Mouse (Mus musculus): Measurements from ENCODE around the gene Thap11. TPM values are rescaled to one million over a fixed set of nuclear protein-coding genes. Genes with fewer than 3 reads are reported as not detected.

Thap11 gene
- total and polyA plus RNA-seq, 3 experiments, result 21.3 to 42.6 (median 31.9) TPM

- peaks cover 5% of the 10 kb centered on the region for H3K79me2 ChIP-seq (replicated peaks; ENCODE audit: control insufficient read depth, extremely low read depth, insufficient read depth, poor library complexity, severe bottlenecking)
- peak overlapping the region; percentile 92 to 96 (median 94) for H3K4me3 ChIP-seq (replicated peaks in 1 of 3; ENCODE audit: low read depth in 2 of 3, low read length in 2 of 3, poor library complexity in 1 of 3)
- in situ Hi-C loops (cut with MboI; ENCODE audit: low pct_ligation_motif_present, low pct_unique_long_range_greater_than_20kb, low sequenced_read_pairs), result no loop called here
- no peaks in the 10 kb centered on the region for H3K27me3 ChIP-seq (replicated peaks)
- H3K9ac ChIP-seq (ENCODE audit: insufficient read depth, low read depth), result peak overlapping the region; percentile 94
- peaks cover 7 to 26% of the 10 kb centered on the region in 2 experiments; a peak in 3 of 4 replicates for H3K4me1 ChIP-seq (ENCODE audit: control insufficient read depth in 1 of 2, insufficient read depth in 2 of 2)
- H3K4me2 ChIP-seq (ENCODE audit: insufficient read depth, low read depth, poor library complexity, severe bottlenecking), result peak overlapping the region; percentile 89
- no peaks in the 10 kb centered on the region for H3K9me3 ChIP-seq (replicated peaks; ENCODE audit: low read length)
- H3K36me3 ChIP-seq (replicated peaks in 1 of 2; ENCODE audit: control insufficient read depth in 1 of 2, insufficient read depth in 1 of 2, low read length in 1 of 2), result peaks cover 15 to 32% of the 10 kb centered on the region in 2 experiments
- DNase-seq (ENCODE audit: extremely low read depth), result no peak
- no peak overlapping the region; the same call in 1 of the 2 replicates for H3K27ac ChIP-seq (ENCODE audit: insufficient read depth, low read depth)
- dilution Hi-C loops (cut with MboI; ENCODE audit: extremely low pct_ligation_motif_present, extremely low pct_unique_long_range_greater_than_20kb, low sequenced_read_pairs), result no loop called here
- TF ChIP-seq HCFC1 (IDR thresholded peaks at IDR 0.05; ENCODE audit: low read depth, low read length), result no peak
- TF ChIP-seq RAD21 (IDR thresholded peaks at IDR 0.05; ENCODE audit: low read depth, low read length), result no peak
- TF ChIP-seq ELF1 (IDR thresholded peaks at IDR 0.05; ENCODE audit: low read depth, low read length), result no peak
- no peak for TF ChIP-seq MYC (IDR thresholded peaks at IDR 0.05; ENCODE audit: low read depth, low read length)
- TF ChIP-seq GABPA (IDR thresholded peaks at IDR 0.05; ENCODE audit: insufficient replicate concordance, low read depth, low read length), result no peak
- TF ChIP-seq ETS1 (conservative IDR thresholded peaks at IDR 0.05; ENCODE audit: low read depth, low read length), result no peak
- no peak for TF ChIP-seq JUN (IDR thresholded peaks at IDR 0.05; ENCODE audit: insufficient read depth, low read depth, low read length)
- TF ChIP-seq MAX (IDR thresholded peaks at IDR 0.05; ENCODE audit: low read length), result no peak
- no peak for TF ChIP-seq TBP (conservative IDR thresholded peaks at IDR 0.05; ENCODE audit: low read depth, low read length)
- no peak for TF ChIP-seq PAX5 (IDR thresholded peaks at IDR 0.05; ENCODE audit: low read length)
- TF ChIP-seq CTCF (conservative IDR thresholded peaks at IDR 0.05 in 1 of 2, IDR thresholded peaks at IDR 0.05 in 1 of 2; ENCODE audit: low read depth in 2 of 2, low read length in 2 of 2), result no peak
- no peak for TF ChIP-seq E2F4 (IDR thresholded peaks at IDR 0.05; ENCODE audit: insufficient replicate concordance, low read depth, low read length)
- TF ChIP-seq JUND (conservative IDR thresholded peaks at IDR 0.05; ENCODE audit: low read depth, low read length), result no peak
- TF ChIP-seq USF1 (IDR thresholded peaks at IDR 0.05; ENCODE audit: low read depth, low read length), result no peak
- no peak for TF ChIP-seq IRF4 (IDR thresholded peaks at IDR 0.05; ENCODE audit: low read depth, low read length)
- TF ChIP-seq MAFK (IDR thresholded peaks at IDR 0.05; ENCODE audit: insufficient replicate concordance, low read length), result no peak
- TF ChIP-seq NELFE (IDR thresholded peaks at IDR 0.05; ENCODE audit: low read depth, low read length), result no peak
- TF ChIP-seq UBTF (IDR thresholded peaks at IDR 0.05; ENCODE audit: low read depth, low read length), result no peak
- no peak for TF ChIP-seq ZMIZ1 (IDR thresholded peaks at IDR 0.05; ENCODE audit: low read depth, low read length)
Measured at GRCm38 (mm10) chr8:105826379-105826778, 28.6 kb upstream of the Thap11 start.
